Mouse (Mus musculus): Measurements from ENCODE around the gene Gm4871. TPM values are rescaled to one million over a fixed set of nuclear protein-coding genes. Genes with fewer than 3 reads are reported as not detected.
A peak's percentile ranks its signal among the peaks of the same experiment; 100 is the strongest.
"Not testable (repeated sequence)": the region's sequence is repeated elsewhere in the genome, so short reads cannot be mapped to it uniquely, and the experiment has no call there.

The Gm4871 gene
- not detected in 2 replicates for polyA plus RNA-seq (2015; fragmentation: Nextera tagmentation; extraction: Ambion mirVana)

DNA sequence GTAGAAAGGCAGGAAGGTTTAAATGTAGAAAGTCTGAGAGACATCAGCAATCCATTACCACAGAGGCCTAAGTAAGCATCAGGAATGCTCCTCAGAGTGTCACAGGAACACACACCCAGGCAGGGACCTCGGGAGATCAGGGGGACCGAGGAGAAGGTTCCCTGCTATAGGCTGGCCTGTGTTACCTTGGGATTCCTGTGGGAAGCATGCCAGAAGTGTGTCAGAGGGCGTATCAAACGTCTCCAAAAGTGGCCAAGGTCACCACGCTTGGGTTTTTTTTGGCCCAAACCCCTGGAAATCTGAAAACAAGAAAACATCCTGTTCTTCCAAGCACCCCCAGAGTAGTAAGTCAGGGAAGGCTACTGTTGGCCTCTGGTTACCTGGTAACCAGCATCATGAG is at the start of gene Gm4871:
TSS of gene Gm4871 (minus strand) at position 364 of the 400 bp plus-strand sequence.
- H3K36me3 ChIP-seq (ENCODE audit: control insufficient read depth, insufficient read depth, low read length); H3K27me3 ChIP-seq (replicated peaks; ENCODE audit: control insufficient read depth, insufficient read depth, low read length); ATAC-seq; H3K27ac ChIP-seq (ENCODE audit: low read depth, low read length); H3K9ac ChIP-seq (ENCODE audit: low read depth, low read length); H3K4me3 ChIP-seq (ENCODE audit: low read length); H3K4me1 ChIP-seq (ENCODE audit: control insufficient read depth, insufficient read depth, low read depth, low read length); H3K9me3 ChIP-seq (ENCODE audit: control insufficient read depth, low read length); H3K4me2 ChIP-seq (ENCODE audit: low read length): not testable (repeated sequence)
- 72% methylated on average over 5 of the region's 5 CpGs for WGBS

- WGBS: 89% methylated on average over 10 of the region's 10 CpGs
- no peak overlapping the region for H3K4me3 ChIP-seq (ENCODE audit: low read length)
- H3K27ac ChIP-seq (ENCODE audit: low read depth, low read length): no peak overlapping the region
- no peaks in the 10 kb centered on the region for H3K9me3 ChIP-seq (ENCODE audit: control insufficient read depth, low read length)
- no peaks in the 10 kb centered on the region for H3K27me3 ChIP-seq (replicated peaks; ENCODE audit: control insufficient read depth, insufficient read depth, low read length)
- ATAC-seq: no peak
- H3K9ac ChIP-seq (ENCODE audit: low read depth, low read length): no peak overlapping the region
- no peaks in the 10 kb centered on the region for H3K36me3 ChIP-seq (ENCODE audit: control insufficient read depth, insufficient read depth, low read length)
- H3K4me2 ChIP-seq (ENCODE audit: low read length): no peak overlapping the region
- H3K4me1 ChIP-seq (ENCODE audit: control insufficient read depth, insufficient read depth, low read depth, low read length): peaks cover 11% of the 10 kb centered on the region
Observed at GRCm38 (mm10) chr5:145081866-145082613, 49.5 kb upstream of the Gm4871 start.

GRCm38 (mm10) chr5:145075081-145075480 is 42.5 kb upstream of the Gm4871 start:
- 61% methylated on average over 3 of the region's 3 CpGs for WGBS
- H3K27ac ChIP-seq (ENCODE audit: low read depth, low read length): no peak overlapping the region
- no peaks in the 10 kb centered on the region for H3K4me1 ChIP-seq (ENCODE audit: control insufficient read depth, insufficient read depth, low read depth, low read length)
- ATAC-seq: no peak
- no peaks in the 10 kb centered on the region for H3K27me3 ChIP-seq (replicated peaks; ENCODE audit: control insufficient read depth, insufficient read depth, low read length)
- no peaks in the 10 kb centered on the region for H3K9me3 ChIP-seq (ENCODE audit: control insufficient read depth, low read length)
- no peak overlapping the region for H3K4me2 ChIP-seq (ENCODE audit: low read length)
- H3K4me3 ChIP-seq (ENCODE audit: low read length): no peak overlapping the region
- no peaks in the 10 kb centered on the region for H3K36me3 ChIP-seq (ENCODE audit: control insufficient read depth, insufficient read depth, low read length)
- no peak overlapping the region for H3K9ac ChIP-seq (ENCODE audit: low read depth, low read length)

- Histone ChIP-seq H3K9ac (ENCODE audit: low read depth, low read length) (no peak overlapping the region), H3K4me2 (ENCODE audit: low read length) (no peak overlapping the region), H3K4me1 (ENCODE audit: control insufficient read depth, insufficient read depth, low read depth, low read length) (no peaks in the 10 kb centered on the region), H3K4me3 (ENCODE audit: low read length) (no peak overlapping the region), H3K27ac (ENCODE audit: low read depth, low read length) (no peak overlapping the region), H3K9me3 (ENCODE audit: control insufficient read depth, low read length) (no peaks in the 10 kb centered on the region), H3K27me3 (replicated peaks; ENCODE audit: control insufficient read depth, insufficient read depth, low read length) (no peaks in the 10 kb centered on the region), H3K36me3 (ENCODE audit: control insufficient read depth, insufficient read depth, low read length) (no peaks in the 10 kb centered on the region)
- ATAC-seq: no peak
- 54% methylated on average over 6 of the region's 6 CpGs for WGBS
Observed at GRCm38 (mm10) chr5:145071342-145071741, 38.8 kb upstream of the Gm4871 start.

- H3K4me3 ChIP-seq (ENCODE audit: low read length): no peak overlapping the region
- ATAC-seq: 0 out of 2 replicates have a peak, but pooled peaks have one; percentile 56
- no peaks in the 10 kb centered on the region for H3K36me3 ChIP-seq (ENCODE audit: control insufficient read depth, insufficient read depth, low read length)
- H3K9me3 ChIP-seq (ENCODE audit: control insufficient read depth, low read length): no peaks in the 10 kb centered on the region
- no peaks in the 10 kb centered on the region for H3K27me3 ChIP-seq (replicated peaks; ENCODE audit: control insufficient read depth, insufficient read depth, low read length)
- no peak overlapping the region for H3K9ac ChIP-seq (ENCODE audit: low read depth, low read length)
- WGBS: 2% methylated on average over 5 of the region's 5 CpGs
- no peaks in the 10 kb centered on the region for H3K4me1 ChIP-seq (ENCODE audit: control insufficient read depth, insufficient read depth, low read depth, low read length)
- H3K27ac ChIP-seq (ENCODE audit: low read depth, low read length): no peak overlapping the region
- no peak overlapping the region for H3K4me2 ChIP-seq (ENCODE audit: low read length)
Observed at GRCm38 (mm10) chr5:145069707-145070106, 37.2 kb upstream of the Gm4871 start.

DNA sequence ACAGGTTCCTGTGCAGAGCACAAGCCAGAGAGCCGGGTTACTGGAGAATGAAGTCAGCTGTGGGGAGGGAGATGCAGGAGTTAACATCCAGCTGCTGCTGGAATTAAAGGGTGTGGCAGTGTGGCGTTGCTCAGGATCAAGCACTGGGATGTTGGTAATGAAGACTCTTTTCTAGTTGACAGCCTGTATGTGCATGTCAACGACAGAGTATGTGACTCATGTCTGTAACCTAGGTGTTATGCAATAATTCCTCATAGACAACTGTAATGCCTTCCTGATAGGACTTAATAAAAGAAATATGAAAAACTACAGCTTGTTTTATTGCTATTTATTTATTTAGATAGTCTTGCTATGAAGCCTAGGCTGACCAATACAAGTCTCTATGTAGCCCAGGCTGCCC is 36.3 kb upstream of the Gm4871 start:
- no peak for ATAC-seq
- WGBS: 52% methylated on average over 3 of the region's 3 CpGs

DNA sequence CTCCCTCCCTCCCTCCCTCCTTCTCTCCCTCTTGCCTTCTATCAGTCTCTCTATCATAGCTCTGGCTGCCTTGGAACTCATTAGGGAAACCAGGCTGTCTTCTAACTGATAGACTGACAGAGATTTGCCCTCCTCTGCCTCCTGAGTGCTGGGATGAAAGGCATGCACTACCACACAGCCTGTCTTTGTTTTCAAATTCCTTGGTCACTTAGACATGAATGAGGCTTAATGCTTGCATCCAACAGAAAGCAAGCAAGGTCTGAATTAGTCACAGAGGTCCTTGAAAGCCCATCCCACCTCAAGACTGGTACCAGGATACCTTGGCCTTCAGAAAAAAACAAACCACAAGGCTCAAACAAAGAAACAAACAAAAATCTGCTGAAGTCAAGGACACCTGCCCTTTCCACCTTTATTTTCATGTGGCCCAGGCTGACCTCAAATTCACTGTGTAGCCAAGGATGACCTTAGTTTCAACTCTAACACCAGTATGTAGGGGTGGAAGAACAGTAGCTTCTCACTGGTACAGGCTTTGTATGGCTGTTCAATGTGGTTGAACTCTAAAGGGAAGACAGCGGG is 32.3 kb upstream of the Gm4871 start:
- 83% methylated on average over 1 of the region's 1 CpGs for WGBS
- Histone ChIP-seq H3K4me3 (ENCODE audit: low read length) (no peak overlapping the region), H3K9ac (ENCODE audit: low read depth, low read length) (no peak overlapping the region), H3K27ac (ENCODE audit: low read depth, low read length) (no peak overlapping the region), H3K4me2 (ENCODE audit: low read length) (no peak overlapping the region), H3K9me3 (ENCODE audit: control insufficient read depth, low read length) (no peaks in the 10 kb centered on the region), H3K4me1 (ENCODE audit: control insufficient read depth, insufficient read depth, low read depth, low read length) (no peaks in the 10 kb centered on the region), H3K27me3 (replicated peaks; ENCODE audit: control insufficient read depth, insufficient read depth, low read length) (no peaks in the 10 kb centered on the region), H3K36me3 (ENCODE audit: control insufficient read depth, insufficient read depth, low read length) (no peaks in the 10 kb centered on the region)
- no peak for ATAC-seq

More for the DNA sequence above, 36.3 kb upstream of the Gm4871 start:
- no peaks in the 10 kb centered on the region for H3K36me3 ChIP-seq (ENCODE audit: control insufficient read depth, insufficient read depth, low read length)
- H3K27me3 ChIP-seq (replicated peaks; ENCODE audit: control insufficient read depth, insufficient read depth, low read length): no peaks in the 10 kb centered on the region
- H3K27ac ChIP-seq (ENCODE audit: low read depth, low read length): no peak overlapping the region
- no peak overlapping the region for H3K4me3 ChIP-seq (ENCODE audit: low read length)
- no peaks in the 10 kb centered on the region for H3K4me1 ChIP-seq (ENCODE audit: control insufficient read depth, insufficient read depth, low read depth, low read length)
- no peak overlapping the region for H3K9ac ChIP-seq (ENCODE audit: low read depth, low read length)
- no peaks in the 10 kb centered on the region for H3K9me3 ChIP-seq (ENCODE audit: control insufficient read depth, low read length)
- no peak overlapping the region for H3K4me2 ChIP-seq (ENCODE audit: low read length)

- Histone ChIP-seq H3K4me1 (ENCODE audit: control insufficient read depth, insufficient read depth, low read depth, low read length) (no peaks in the 10 kb centered on the region), H3K36me3 (ENCODE audit: control insufficient read depth, insufficient read depth, low read length) (no peaks in the 10 kb centered on the region), H3K27me3 (replicated peaks; ENCODE audit: control insufficient read depth, insufficient read depth, low read length) (no peaks in the 10 kb centered on the region), H3K9me3 (ENCODE audit: control insufficient read depth, low read length) (no peaks in the 10 kb centered on the region), H3K4me3 (ENCODE audit: low read length) (no peak overlapping the region), H3K4me2 (ENCODE audit: low read length) (no peak overlapping the region), H3K27ac (ENCODE audit: low read depth, low read length) (no peak overlapping the region), H3K9ac (ENCODE audit: low read depth, low read length) (no peak overlapping the region)
- WGBS: 85% methylated on average over 2 of the region's 2 CpGs
- no peak for ATAC-seq
Observed at GRCm38 (mm10) chr5:145059524-145059923, 27.0 kb upstream of the Gm4871 start.

GRCm38 (mm10) chr5:145058722-145059121 is 26.2 kb upstream of the Gm4871 start:
- Histone ChIP-seq H3K4me1 (ENCODE audit: control insufficient read depth, insufficient read depth, low read depth, low read length) (no peaks in the 10 kb centered on the region), H3K9ac (ENCODE audit: low read depth, low read length) (no peak overlapping the region), H3K27ac (ENCODE audit: low read depth, low read length) (no peak overlapping the region), H3K9me3 (ENCODE audit: control insufficient read depth, low read length) (no peaks in the 10 kb centered on the region), H3K4me2 (ENCODE audit: low read length) (no peak overlapping the region), H3K27me3 (replicated peaks; ENCODE audit: control insufficient read depth, insufficient read depth, low read length) (no peaks in the 10 kb centered on the region), H3K4me3 (ENCODE audit: low read length) (no peak overlapping the region), H3K36me3 (ENCODE audit: control insufficient read depth, insufficient read depth, low read length) (no peaks in the 10 kb centered on the region)
- ATAC-seq: no peak
- 92% methylated on average over 7 of the region's 7 CpGs for WGBS

All from hindbrain, embryonic 16.5 days (tissue).